10 mouse cellular contexts compared by ENCODE assay signal in genomic region chr11:70765776-70766445, GRCm38 (mm10). TPM values are rescaled to one million over a fixed set of nuclear protein-coding genes. Genes with fewer than 3 reads are reported as not detected.
DNase-seq lines count a peak whose midpoint lies in the region; ATAC-seq and TF ChIP-seq lines count a peak whose summit lies in the region.
"Had no signal": no experiment of that assay in that cellular context is flagged by ENCODE, and none has a peak within 500 bp of the region (broad histone marks: within the 10 kb centered on the region; RNA-seq: fewer than 3 reads in every experiment).

No protein-coding gene starts in this region.

- H3K4me2 ChIP-seq in stomach, embryonic 15.5 days: no peak overlapping the region

- H3K9me3 ChIP-seq in stomach, embryonic 15.5 days: no peaks in the 10 kb centered on the region

- TF ChIP-seq POLR2A in thymus, adult 2 months (IDR thresholded peaks at IDR 0.05; ENCODE audit: control insufficient read depth, extremely low read depth, insufficient read depth, low read length, poor library complexity): no peak

- peak; percentile 38 for ATAC-seq in inflammation-experienced regulatory T-cells, adult 6 months
- no peak for ATAC-seq in stomach, embryonic 15.5 days (ENCODE audit: insufficient read depth, low FRiP score, low read depth)

- TF ChIP-seq CTCF in thymus, adult 2 months (IDR thresholded peaks at IDR 0.05; ENCODE audit: borderline replicate concordance, control insufficient read depth, extremely low read depth, insufficient read depth, low read length, poor library complexity): no peak

- no peak overlapping the region for H3K4me3 ChIP-seq in thymus, adult 2 months (ENCODE audit: control insufficient read depth, insufficient read depth, low read length)
- no peak overlapping the region for H3K4me3 ChIP-seq in stomach, embryonic 15.5 days (replicated peaks)

- intact Hi-C loops in left cerebral cortex, postnatal 14 days (cut with DNase I): no loop called here

- peak overlapping the region; percentile 92 for H3K27ac ChIP-seq in thymus, adult 2 months (ENCODE audit: control insufficient read depth, insufficient read depth, low read length)
- H3K27ac ChIP-seq in stomach, embryonic 15.5 days: 0 out of 2 replicates have a peak overlapping the region, but pooled peaks have one; percentile 26
- H3K27ac ChIP-seq: macrophage had no signal

- DNase-seq in gastrocnemius, adult 18-20 months (ENCODE audit: low spot score): peak; percentile 24
- no peak for DNase-seq in gastrocnemius, adult 8-10 months (ENCODE audit: low spot score in 2 of 2)
- peak; percentile 25 for DNase-seq in thymus, adult 2 months
- no peak for DNase-seq in thymus, adult 18-20 months
- DNase-seq in left cerebral cortex, postnatal 14 days (ENCODE audit: low spot score in 2 of 2): no peak
- DNase-seq in B cell, adult 2 months: no peak

- peaks cover 24% of the 10 kb centered on the region for H3K4me1 ChIP-seq in thymus, adult 2 months (replicated peaks; ENCODE audit: control insufficient read depth, insufficient read depth, low read length)
- H3K4me1 ChIP-seq in stomach, embryonic 15.5 days: 0 out of 2 replicates have a peak, but pooled peaks cover 5% of the 10 kb centered on the region

- no peak overlapping the region for H3K9ac ChIP-seq in stomach, embryonic 15.5 days

- WGBS in thymus, adult 2 months: 44% methylated on average over 16 of the region's 16 CpGs
- WGBS in stomach, embryonic 15.5 days: 72% methylated on average over 16 of the region's 16 CpGs

- H3K27me3 ChIP-seq in thymus, adult 2 months (ENCODE audit: control insufficient read depth, insufficient read depth, low read length): no peaks in the 10 kb centered on the region
- H3K27me3 ChIP-seq in stomach, embryonic 15.5 days (replicated peaks): no peaks in the 10 kb centered on the region

- H3K36me3 ChIP-seq in thymus, adult 2 months (ENCODE audit: control insufficient read depth, insufficient read depth, low read length): no peaks in the 10 kb centered on the region
- H3K36me3 ChIP-seq in stomach, embryonic 15.5 days: no peaks in the 10 kb centered on the region

RNA-seq across cellular contexts. Expression of gene Zfp3, which starts 1.9 kb away (rescaled TPM):
- total RNA-seq in gastrocnemius, adult 18-20 months (2021): 10 to 100 TPM; 12.0 to 13.0 TPM
- total RNA-seq in gastrocnemius, adult 8-10 months (2022): 10 to 100 TPM; 12.5 to 14.8 (median 13.5) TPM
- polyA plus RNA-seq in thymus, adult 2 months (2012; rRNA removed): 3.9 and 4.6 TPM in 2 replicates
- polyA plus RNA-seq in inflammation-experienced regulatory T-cells, adult 6 months (2017; shearing (Covaris generic)): 1 to 10 TPM; 3.4 to 5.8 (median 4.6) TPM
- polyA plus RNA-seq in stomach, embryonic 15.5 days (2015; fragmentation: Nextera tagmentation; extraction: Ambion mirVana): 5.5 and 6.9 TPM in 2 replicates
- total RNA-seq in left cerebral cortex, postnatal 14 days (2021): 10 to 100 TPM; 14.6 to 14.8 TPM

RNA-seq across cellular contexts. Expression of gene Scimp, which starts 46.5 kb away (rescaled TPM):
- not detected for total RNA-seq in gastrocnemius, adult 18-20 months (2021)
- not detected for total RNA-seq in gastrocnemius, adult 8-10 months (2022)
- 2.4 and 3.1 TPM in 2 replicates for polyA plus RNA-seq in thymus, adult 2 months (2012; rRNA removed)
- 1 to 10 TPM in 1 of 3 experiments, under 1 TPM in 1, not detected in 1; 0.67 to 1.1 TPM for polyA plus RNA-seq in inflammation-experienced regulatory T-cells, adult 6 months (2017; shearing (Covaris generic))
- polyA plus RNA-seq in stomach, embryonic 15.5 days (2015; fragmentation: Nextera tagmentation; extraction: Ambion mirVana): 0.35 and 0.61 TPM in 2 replicates
- total RNA-seq in left cerebral cortex, postnatal 14 days (2021): not detected
- polyA plus RNA-seq: brain, embryonic 14.5 days had no signal

Comparison
In these comparisons a context has a peak if more than half of its experiments do, and no peak if none do; other contexts are left out.
1. DNase-seq: peak in gastrocnemius, adult 18-20 months (single experiment) and thymus, adult 2 months (single experiment); none in gastrocnemius, adult 8-10 months (0 of 2), thymus, adult 18-20 months (0 of 2), left cerebral cortex, postnatal 14 days (0 of 2) and B cell, adult 2 months (0 of 2).